11 mouse cellular contexts compared by ENCODE assay signal in genomic region chr19:6652775-6653174, GRCm38 (mm10).
DNase-seq lines count a peak whose midpoint lies in the region; ATAC-seq and TF ChIP-seq lines count a peak whose summit lies in the region.
"Had no signal": no experiment of that assay in that cellular context is flagged by ENCODE, and none has a peak within 500 bp of the region (broad histone marks: within the 10 kb centered on the region; RNA-seq: fewer than 3 reads in every experiment).

No protein-coding gene starts in this region.

- H3K9ac ChIP-seq in hindbrain, embryonic 11.5 days (ENCODE audit: low read depth, low read length), result no peak overlapping the region
- H3K9ac ChIP-seq in midbrain, postnatal 0 days (replicated peaks; ENCODE audit: low read length, poor library complexity, severe bottlenecking), result no peak overlapping the region
- no peak overlapping the region for H3K9ac ChIP-seq in midbrain, embryonic 15.5 days
- H3K9ac ChIP-seq in hindbrain, embryonic 16.5 days (ENCODE audit: low read depth, low read length), result no peak overlapping the region
- H3K9ac ChIP-seq: embryonic facial prominence, embryonic 13.5 days; hindbrain, embryonic 12.5 days; limb, embryonic 13.5 days had no signal

- H3K36me3 ChIP-seq in hindbrain, embryonic 11.5 days (ENCODE audit: control insufficient read depth, insufficient read depth, low read length), result no peaks in the 10 kb centered on the region
- H3K36me3 ChIP-seq in hindbrain, embryonic 10.5 days, result no peaks in the 10 kb centered on the region
- H3K36me3 ChIP-seq in midbrain, postnatal 0 days (ENCODE audit: insufficient read depth, low read length), result no peaks in the 10 kb centered on the region
- H3K36me3 ChIP-seq in midbrain, embryonic 15.5 days (replicated peaks), result no peaks in the 10 kb centered on the region
- H3K36me3 ChIP-seq in hindbrain, embryonic 16.5 days (ENCODE audit: control insufficient read depth, insufficient read depth, low read length), result no peaks in the 10 kb centered on the region
- H3K36me3 ChIP-seq: embryonic facial prominence, embryonic 13.5 days; hindbrain, embryonic 12.5 days; limb, embryonic 13.5 days had no signal

- no peaks in the 10 kb centered on the region for H3K9me3 ChIP-seq in hindbrain, embryonic 11.5 days (ENCODE audit: control insufficient read depth, low read length)
- no peaks in the 10 kb centered on the region for H3K9me3 ChIP-seq in hindbrain, embryonic 10.5 days
- H3K9me3 ChIP-seq in midbrain, postnatal 0 days (ENCODE audit: low read length), result no peaks in the 10 kb centered on the region
- H3K9me3 ChIP-seq in midbrain, embryonic 15.5 days, result no peaks in the 10 kb centered on the region
- H3K9me3 ChIP-seq in hindbrain, embryonic 16.5 days (ENCODE audit: control insufficient read depth, low read length), result no peaks in the 10 kb centered on the region
- H3K9me3 ChIP-seq: embryonic facial prominence, embryonic 13.5 days; hindbrain, embryonic 12.5 days; limb, embryonic 13.5 days had no signal

- no peak overlapping the region for H3K27ac ChIP-seq in hindbrain, embryonic 11.5 days (ENCODE audit: low read depth, low read length)
- no peak overlapping the region for H3K27ac ChIP-seq in hindbrain, embryonic 10.5 days
- H3K27ac ChIP-seq in midbrain, postnatal 0 days (ENCODE audit: low read depth, low read length), result no peak overlapping the region
- H3K27ac ChIP-seq in midbrain, embryonic 15.5 days, result no peak overlapping the region
- H3K27ac ChIP-seq in hindbrain, embryonic 16.5 days (ENCODE audit: low read depth, low read length), result no peak overlapping the region
- H3K27ac ChIP-seq: embryonic facial prominence, embryonic 13.5 days; hindbrain, embryonic 12.5 days; limb, embryonic 13.5 days had no signal

- H3K27me3 ChIP-seq in hindbrain, embryonic 11.5 days (ENCODE audit: control insufficient read depth, insufficient read depth, low read length), result no peaks in the 10 kb centered on the region
- no peaks in the 10 kb centered on the region for H3K27me3 ChIP-seq in hindbrain, embryonic 10.5 days (ENCODE audit: insufficient read depth, poor library complexity, severe bottlenecking)
- H3K27me3 ChIP-seq in midbrain, postnatal 0 days (ENCODE audit: insufficient read depth, low read length), result no peaks in the 10 kb centered on the region
- no peaks in the 10 kb centered on the region for H3K27me3 ChIP-seq in midbrain, embryonic 15.5 days (replicated peaks)
- no peaks in the 10 kb centered on the region for H3K27me3 ChIP-seq in hindbrain, embryonic 16.5 days (replicated peaks; ENCODE audit: control insufficient read depth, insufficient read depth, low read length)
- H3K27me3 ChIP-seq: embryonic facial prominence, embryonic 13.5 days; hindbrain, embryonic 12.5 days; limb, embryonic 13.5 days had no signal

- DNase-seq in hindbrain, embryonic 11.5 days (ENCODE audit: low spot score), result peak; percentile 28
- no peak for DNase-seq in hindbrain, embryonic 10.5 days (ENCODE audit: low spot score)
- no peak for DNase-seq in midbrain, postnatal 0 days (ENCODE audit: low spot score)
- DNase-seq in T-cell, adult 2 months (ENCODE audit: low spot score), result peak; percentile 3
- peak; percentile 12 to 49 for DNase-seq in thymus, postnatal 10 days (ENCODE audit: low spot score in 2 of 2)
- no peak for DNase-seq in adrenal gland, postnatal 4 days (ENCODE audit: low spot score in 2 of 2)

- 72% methylated on average over 4 of the region's 4 CpGs for WGBS in hindbrain, embryonic 11.5 days
- WGBS in hindbrain, embryonic 10.5 days, result 76% methylated on average over 4 of the region's 4 CpGs
- WGBS in midbrain, postnatal 0 days, result 76% methylated on average over 4 of the region's 4 CpGs
- WGBS in midbrain, embryonic 15.5 days, result 83% methylated on average over 4 of the region's 4 CpGs
- WGBS in hindbrain, embryonic 16.5 days, result 74% methylated on average over 4 of the region's 4 CpGs

- H3K4me2 ChIP-seq in hindbrain, embryonic 11.5 days (replicated peaks; ENCODE audit: low read depth, low read length), result no peak overlapping the region
- no peak overlapping the region for H3K4me2 ChIP-seq in midbrain, postnatal 0 days (ENCODE audit: low read depth, low read length, poor library complexity, severe bottlenecking)
- no peak overlapping the region for H3K4me2 ChIP-seq in midbrain, embryonic 15.5 days
- H3K4me2 ChIP-seq in hindbrain, embryonic 16.5 days (ENCODE audit: low read length), result no peak overlapping the region
- H3K4me2 ChIP-seq: embryonic facial prominence, embryonic 13.5 days; hindbrain, embryonic 12.5 days; limb, embryonic 13.5 days had no signal

- H3K4me3 ChIP-seq in hindbrain, embryonic 11.5 days (ENCODE audit: low read depth, low read length), result no peak overlapping the region
- H3K4me3 ChIP-seq in hindbrain, embryonic 10.5 days, result no peak overlapping the region
- H3K4me3 ChIP-seq in midbrain, postnatal 0 days (ENCODE audit: low read depth, low read length), result no peak overlapping the region
- no peak overlapping the region for H3K4me3 ChIP-seq in midbrain, embryonic 15.5 days
- no peak overlapping the region for H3K4me3 ChIP-seq in hindbrain, embryonic 16.5 days (ENCODE audit: low read length)
- H3K4me3 ChIP-seq: embryonic facial prominence, embryonic 13.5 days; hindbrain, embryonic 12.5 days; limb, embryonic 13.5 days had no signal

- no peaks in the 10 kb centered on the region for H3K4me1 ChIP-seq in hindbrain, embryonic 11.5 days (replicated peaks; ENCODE audit: control insufficient read depth, insufficient read depth, low read length)
- no peaks in the 10 kb centered on the region for H3K4me1 ChIP-seq in hindbrain, embryonic 10.5 days (replicated peaks)
- no peaks in the 10 kb centered on the region for H3K4me1 ChIP-seq in midbrain, postnatal 0 days (ENCODE audit: insufficient read depth, low read length)
- peaks cover 7% of the 10 kb centered on the region; the same call in 1 of the 2 replicates for H3K4me1 ChIP-seq in midbrain, embryonic 15.5 days
- peaks cover 2% of the 10 kb centered on the region; the same call in 1 of the 2 replicates for H3K4me1 ChIP-seq in hindbrain, embryonic 16.5 days (ENCODE audit: control insufficient read depth, insufficient read depth, low read depth, low read length)
- H3K4me1 ChIP-seq: embryonic facial prominence, embryonic 13.5 days; limb, embryonic 13.5 days had no signal

- no peak for ATAC-seq in hindbrain, embryonic 11.5 days (ENCODE audit: low FRiP score)
- no peak for ATAC-seq in midbrain, postnatal 0 days (ENCODE audit: low FRiP score)
- no peak for ATAC-seq in midbrain, embryonic 15.5 days (replicated peaks)
- ATAC-seq in hindbrain, embryonic 16.5 days, result no peak

- TF ChIP-seq CTCF in midbrain, postnatal 0 days (IDR thresholded peaks at IDR 0.05), result peak; percentile 27; the same call in 1 of the 2 replicates

Comparison
In these comparisons a context has a peak if more than half of its experiments do, and no peak if none do; other contexts are left out.
1. DNase-seq: peak in hindbrain, embryonic 11.5 days (single experiment), T-cell, adult 2 months (single experiment) and thymus, postnatal 10 days (2 of 2); none in hindbrain, embryonic 10.5 days (single experiment), midbrain, postnatal 0 days (single experiment) and adrenal gland, postnatal 4 days (0 of 2).